Mouse (Mus musculus) midbrain, embryonic 16.5 days (tissue): Measurements from ENCODE around the gene Tesc. TPM values are rescaled to one million over a fixed set of nuclear protein-coding genes. Genes with fewer than 3 reads are reported as not detected.

Experiments
- ATAC-seq: fragments of 200-750 bp; cut with Nextera tagmentation; 2 replicates; pipeline ENCODE4 v1.8.0; 2017; ENCODE audit warnings: moderate TSS enrichment
- H3K27ac ChIP-seq: fragments of 300-500 bp; sonication (generic); 2 replicates; pipeline ENCODE4 v1.5.1; 2014; ENCODE audit warnings: mild to moderate bottlenecking, low read length, mixed read lengths
- H3K27me3 ChIP-seq: fragments of 300-500 bp; sonication (generic); 2 replicates; pipeline ENCODE4 v1.6.1; 2014; ENCODE audit warnings: low read depth, low read length, mixed read lengths; ENCODE audit not compliant: control insufficient read depth, insufficient read depth
- H3K36me3 ChIP-seq: fragments of 300-500 bp; sonication (generic); 2 replicates; pipeline ENCODE4 v1.6.1; 2014; ENCODE audit warnings: mild to moderate bottlenecking, low read length, moderate library complexity, mixed read lengths; ENCODE audit not compliant: control insufficient read depth, insufficient read depth
- H3K4me1 ChIP-seq: fragments of 300-500 bp; sonication (generic); 2 replicates; pipeline ENCODE4 v1.6.1; 2014; ENCODE audit warnings: mild to moderate bottlenecking, low read length, mixed read lengths; ENCODE audit not compliant: control insufficient read depth, insufficient read depth
- H3K4me2 ChIP-seq: fragments of 300-500 bp; sonication (generic); 2 replicates; pipeline ENCODE4 v1.6.1; 2014; ENCODE audit warnings: mild to moderate bottlenecking, low read length, mixed read lengths
- H3K4me3 ChIP-seq: fragments of 300-500 bp; sonication (generic); 2 replicates; pipeline ENCODE4 v1.5.1; 2014; ENCODE audit warnings: low read depth, mild to moderate bottlenecking, low read length, moderate library complexity, mixed read lengths
- H3K9ac ChIP-seq: fragments of 300-500 bp; sonication (generic); 2 replicates; pipeline ENCODE4 v1.6.1; 2014; ENCODE audit warnings: low read depth, low read length, mixed read lengths
- H3K9me3 ChIP-seq: fragments of 300-500 bp; sonication (generic); replicated peaks from 2 replicates; pipeline ENCODE4 v1.6.1; 2014; ENCODE audit warnings: mild to moderate bottlenecking, low read length, mixed read lengths; ENCODE audit not compliant: control insufficient read depth, poor library complexity, severe bottlenecking
- WGBS: fragments of 180-500 bp; shearing (Covaris S2); extraction: QIAGEN DNeasy Blood & Tissue Kit; methylation state at CpG from one replicate; pipeline ENCODE4 v1.1.7; 2014; 5-methylcytosine and 5-hydroxymethylcytosine counted together
- polyA plus RNA-seq: library from polyadenylated mRNA; unstranded; fragments of >200 nt; fragmentation: Nextera tagmentation; extraction: Ambion mirVana; gene quantifications from 2 replicates; pipeline ENCODE4 v1.2.1, GENCODE M21; 2015

The Tesc gene
- polyA plus RNA-seq, 1 experiment from 2014 or later: 6.8 TPM

DNA sequence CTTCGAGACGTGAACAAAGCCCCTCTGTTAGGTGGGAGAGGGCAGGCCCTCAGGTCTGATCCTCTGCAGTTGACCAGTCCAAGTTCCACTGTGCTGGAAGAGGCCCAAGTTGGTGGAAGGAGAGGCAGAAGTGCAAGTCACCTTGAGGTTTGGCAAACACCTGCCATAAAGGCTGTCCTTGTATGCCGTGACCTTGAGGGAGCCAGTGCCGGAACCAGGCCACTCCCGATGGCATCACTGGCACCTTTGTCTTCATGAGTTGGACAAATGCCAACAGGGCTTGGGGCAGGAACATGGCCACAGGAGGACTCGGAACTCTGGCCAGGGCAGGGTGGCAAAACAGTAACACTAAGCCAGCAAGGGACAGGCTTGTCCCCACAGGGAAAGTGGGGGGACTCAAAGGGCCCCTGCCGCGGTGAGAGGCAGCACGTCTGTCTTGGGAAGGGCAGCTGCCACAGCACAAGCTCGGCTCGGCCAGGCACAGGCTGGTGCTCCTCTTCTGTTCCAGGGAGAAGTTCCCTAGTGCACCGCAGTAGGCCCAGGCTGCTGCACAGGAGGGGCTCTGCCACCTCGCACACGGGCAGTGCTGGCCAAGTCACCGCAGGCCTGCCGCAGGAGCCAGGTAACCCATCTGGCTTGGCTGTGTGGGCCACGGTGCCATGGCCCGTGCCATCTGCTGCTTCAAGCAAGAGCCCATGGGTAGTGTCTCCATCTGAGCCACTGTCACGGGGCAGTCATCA lies 38.1 kb downstream of the Tesc start:
- Histone ChIP-seq H3K27me3 (no peaks in the 10 kb centered on the region), H3K9me3 (no peaks in the 10 kb centered on the region), H3K4me3 (no peak overlapping the region), H3K4me2 (no peak overlapping the region), H3K36me3 (peaks cover 9% of the 10 kb centered on the region; the same call in 1 of the 2 replicates), H3K4me1 (peaks cover 23% of the 10 kb centered on the region), H3K27ac (no peak overlapping the region), H3K9ac (no peak overlapping the region)
- ATAC-seq: no peak
- WGBS: 82% methylated on average over 19 of the region's 19 CpGs

GRCm38 (mm10) chr5:118066828-118067227 lies 39.3 kb downstream of the Tesc start:
- Histone ChIP-seq H3K27me3 (no peaks in the 10 kb centered on the region), H3K27ac (peak overlapping the region; percentile 11; the same call in 1 of the 2 replicates), H3K4me1 (peaks cover 23% of the 10 kb centered on the region), H3K4me3 (no peak overlapping the region), H3K4me2 (no peak overlapping the region), H3K36me3 (peaks cover 9% of the 10 kb centered on the region; the same call in 1 of the 2 replicates), H3K9me3 (no peaks in the 10 kb centered on the region), H3K9ac (no peak overlapping the region)
- no peak for ATAC-seq
- WGBS: 66% methylated on average over 5 of the region's 5 CpGs

DNA sequence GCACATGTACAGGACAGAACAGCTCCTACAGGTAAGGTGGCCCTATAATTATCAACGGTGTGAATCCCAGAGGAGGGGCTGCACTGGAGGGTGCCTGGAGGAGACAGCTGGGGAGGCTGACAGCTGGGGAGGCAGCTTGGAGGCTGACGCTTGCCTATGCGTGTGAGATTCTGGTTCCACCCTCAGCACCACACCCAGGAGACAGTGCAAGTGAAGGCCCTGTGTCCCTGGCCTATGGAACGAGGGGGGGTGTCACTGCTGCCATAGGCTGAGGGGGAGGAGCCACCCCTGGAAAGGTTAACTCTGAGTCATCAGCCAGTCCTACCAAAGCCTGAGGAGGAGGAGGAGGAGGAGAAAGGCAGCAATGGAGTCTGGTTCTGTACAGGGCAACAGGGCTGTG lies 40.0 kb downstream of the Tesc start:
- no peaks in the 10 kb centered on the region for H3K9me3 ChIP-seq
- no peaks in the 10 kb centered on the region for H3K27me3 ChIP-seq
- H3K4me2 ChIP-seq: no peak overlapping the region
- H3K27ac ChIP-seq: no peak overlapping the region
- no peak for ATAC-seq
- H3K36me3 ChIP-seq: peaks cover 9% of the 10 kb centered on the region; the same call in 1 of the 2 replicates
- no peak overlapping the region for H3K4me3 ChIP-seq
- no peak overlapping the region for H3K9ac ChIP-seq
- WGBS: 74% methylated on average over 4 of the region's 4 CpGs
- H3K4me1 ChIP-seq: peaks cover 23% of the 10 kb centered on the region

DNA sequence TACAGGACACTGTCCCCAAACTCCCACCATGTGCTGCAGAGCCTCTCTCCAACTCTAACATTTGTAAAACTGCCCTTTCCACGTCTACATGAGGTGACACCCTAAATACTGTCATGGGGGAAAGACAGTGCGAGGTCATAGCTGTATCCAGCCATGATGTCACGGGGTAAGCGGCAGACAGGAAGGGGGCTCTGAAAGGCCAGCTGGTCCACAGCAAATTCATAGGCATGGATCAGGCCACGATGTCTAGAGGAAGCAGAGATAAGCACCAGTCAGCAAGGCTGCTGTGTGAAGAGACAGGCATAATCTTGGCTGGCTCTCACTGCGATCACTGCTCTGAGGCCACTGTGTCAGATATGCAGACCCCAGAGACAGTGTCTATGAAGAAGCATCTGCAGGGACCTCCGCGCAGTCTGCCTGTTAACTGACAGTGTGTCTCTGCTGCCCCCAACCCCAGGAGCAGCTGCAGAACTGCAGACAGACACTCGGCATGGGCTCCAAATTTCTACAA lies 40.5 kb downstream of the Tesc start:
- no peak overlapping the region for H3K4me2 ChIP-seq
- no peak overlapping the region for H3K4me3 ChIP-seq
- H3K9ac ChIP-seq: no peak overlapping the region
- no peaks in the 10 kb centered on the region for H3K9me3 ChIP-seq
- no peak for ATAC-seq
- 87% methylated on average over 9 of the region's 9 CpGs for WGBS
- H3K27me3 ChIP-seq: no peaks in the 10 kb centered on the region
- no peak overlapping the region for H3K27ac ChIP-seq
- H3K4me1 ChIP-seq: peaks cover 21% of the 10 kb centered on the region
- H3K36me3 ChIP-seq: peaks cover 9% of the 10 kb centered on the region; the same call in 1 of the 2 replicates

DNA sequence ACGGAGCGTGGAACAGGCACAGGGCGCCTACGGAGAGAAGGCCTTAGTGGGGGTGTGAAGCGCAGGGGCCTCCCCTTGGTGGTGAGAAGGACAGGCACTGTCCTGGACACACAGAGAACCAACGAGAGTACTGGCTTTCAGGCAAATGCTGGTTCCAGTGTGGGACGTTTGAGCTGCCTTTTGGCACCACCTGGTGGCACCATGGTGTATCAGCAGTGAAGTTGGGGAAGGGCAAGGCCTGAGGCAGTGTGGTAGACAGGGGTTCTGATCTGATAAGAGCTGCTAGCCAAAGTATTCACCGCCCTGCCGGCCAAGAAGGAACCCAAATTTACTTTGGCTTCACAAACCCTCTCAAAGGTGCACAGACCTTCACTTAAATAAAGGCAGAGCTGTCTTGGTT lies 41.8 kb downstream of the Tesc start:
- Histone ChIP-seq H3K9ac (no peak overlapping the region), H3K36me3 (peaks cover 9% of the 10 kb centered on the region; the same call in 1 of the 2 replicates), H3K9me3 (no peaks in the 10 kb centered on the region), H3K27ac (no peak overlapping the region), H3K4me2 (no peak overlapping the region), H3K27me3 (no peaks in the 10 kb centered on the region), H3K4me3 (no peak overlapping the region), H3K4me1 (peaks cover 18% of the 10 kb centered on the region)
- 0 out of 2 replicates have a peak, but pooled peaks have one; percentile 18 for ATAC-seq
- WGBS: 41% methylated on average over 9 of the region's 9 CpGs

GRCm38 (mm10) chr5:118071766-118072165 lies 44.2 kb downstream of the Tesc start:
- no peak overlapping the region for H3K4me2 ChIP-seq
- 66% methylated on average over 5 of the region's 5 CpGs for whole genome bisulfite sequencing
- ATAC-seq: no peak
- no peaks in the 10 kb centered on the region for H3K9me3 ChIP-seq
- H3K4me1 ChIP-seq: peaks cover 11% of the 10 kb centered on the region
- H3K27me3 ChIP-seq: no peaks in the 10 kb centered on the region
- H3K36me3 ChIP-seq: peaks cover 9% of the 10 kb centered on the region
- no peak overlapping the region for H3K4me3 ChIP-seq
- no peak overlapping the region for H3K27ac ChIP-seq
- H3K9ac ChIP-seq: no peak overlapping the region

DNA sequence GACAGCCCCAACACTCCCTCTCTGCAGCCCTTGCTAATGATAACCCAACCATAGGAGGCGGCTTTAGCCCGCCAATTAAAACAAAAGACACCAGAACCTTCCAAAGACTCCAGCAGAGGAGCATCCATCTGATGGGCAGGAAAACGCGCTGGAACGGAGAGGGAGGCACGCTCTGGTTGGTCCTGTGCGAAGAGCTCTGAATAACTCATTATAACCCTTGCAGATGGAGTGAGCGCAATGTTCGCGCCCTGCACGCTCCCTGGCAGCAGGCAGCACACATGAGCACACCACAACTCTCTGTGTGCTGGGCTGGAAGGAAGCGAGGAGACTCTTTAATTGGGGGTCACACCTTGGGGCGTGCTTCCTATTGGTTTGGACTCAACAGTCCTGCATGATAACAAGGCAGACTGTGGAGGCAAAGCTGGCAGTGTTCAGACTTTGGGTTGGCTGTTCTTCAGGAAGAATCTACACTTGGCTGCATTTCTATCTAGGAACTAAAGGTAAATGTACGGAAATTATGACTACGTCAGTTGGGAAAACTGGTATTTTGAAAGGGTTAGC lies 45.8 kb downstream of the Tesc start:
- ATAC-seq: peak; percentile 44
- no peak overlapping the region for H3K4me3 ChIP-seq
- H3K27me3 ChIP-seq: no peaks in the 10 kb centered on the region
- H3K4me2 ChIP-seq: no peak overlapping the region
- H3K27ac ChIP-seq: peak overlapping the region; percentile 23; the same call in 1 of the 2 replicates
- H3K4me1 ChIP-seq: peaks cover 13% of the 10 kb centered on the region
- H3K36me3 ChIP-seq: peaks cover 10% of the 10 kb centered on the region
- H3K9me3 ChIP-seq: no peaks in the 10 kb centered on the region
- WGBS: 44% methylated on average over 15 of the region's 15 CpGs
- H3K9ac ChIP-seq: no peak overlapping the region

DNA sequence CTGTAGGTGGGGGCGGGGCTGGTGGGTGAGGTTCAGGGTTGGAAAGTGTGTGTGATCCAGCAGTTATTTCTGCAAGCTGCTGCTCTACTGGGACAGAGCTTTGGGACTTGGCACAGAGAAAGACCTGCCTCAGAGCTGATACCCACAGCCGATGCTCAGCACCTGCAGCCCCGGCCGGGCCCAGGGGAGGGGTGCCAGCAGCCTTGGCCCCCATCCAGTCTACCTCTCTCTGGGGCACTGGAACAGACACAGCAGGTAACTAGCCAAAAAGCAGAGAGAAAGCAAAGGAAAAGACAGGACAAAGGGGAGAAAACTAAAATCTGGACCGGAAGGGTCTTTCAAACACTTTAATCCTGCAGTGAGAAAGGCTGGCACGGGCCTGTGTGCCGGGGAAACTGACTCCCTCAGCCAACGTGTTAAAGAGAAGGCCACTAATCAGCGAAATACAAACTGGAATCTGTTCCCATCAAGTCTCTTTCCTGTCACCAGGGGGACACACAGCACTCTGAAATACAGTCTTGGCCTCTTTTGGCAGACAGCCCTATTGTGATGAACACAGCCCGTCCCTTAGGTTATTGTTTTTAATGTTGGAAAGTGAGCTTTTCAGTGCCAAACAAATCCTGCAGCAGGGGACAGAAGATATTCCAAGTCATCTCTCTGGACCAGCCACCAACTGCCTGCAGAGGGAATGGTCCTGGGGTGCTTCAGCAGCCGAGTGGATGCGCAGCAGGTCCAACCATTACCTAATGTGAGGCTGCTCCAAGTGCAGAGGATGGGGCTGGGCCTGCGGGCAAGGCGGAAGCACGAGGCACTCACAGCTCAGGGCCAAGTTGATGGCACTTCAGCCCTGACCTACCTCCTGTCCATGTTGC lies 49.4 kb downstream of the Tesc start:
- Histone ChIP-seq H3K9me3 (no peaks in the 10 kb centered on the region), H3K4me3 (no peak overlapping the region), H3K4me2 (no peak overlapping the region), H3K9ac (no peak overlapping the region), H3K27me3 (no peaks in the 10 kb centered on the region), H3K27ac (peak overlapping the region; percentile 50), H3K36me3 (peaks cover 2% of the 10 kb centered on the region; the same call in 1 of the 2 replicates), H3K4me1 (peaks cover 40% of the 10 kb centered on the region)
- ATAC-seq: no peak
- 68% methylated on average over 15 of the region's 15 CpGs for WGBS
